Mouse (Mus musculus): Measurements from ENCODE around the gene Amh. TPM values are rescaled to one million over a fixed set of nuclear protein-coding genes. Genes with fewer than 3 reads are reported as not detected.
A peak's percentile ranks its signal among the peaks of the same experiment; 100 is the strongest.

Amh gene
- polyA plus RNA-seq, 1 experiment from 2014 or later: 0.09 TPM

GRCm38 (mm10) chr10:80802996-80803395 lies 2.0 kb upstream of the Amh start:
- H3K4me1 ChIP-seq: peaks cover 53% of the 10 kb centered on the region
- no peaks in the 10 kb centered on the region for H3K9me3 ChIP-seq
- H3K27me3 ChIP-seq (ENCODE audit: poor library complexity, severe bottlenecking): peaks cover 30% of the 10 kb centered on the region
- 83% methylated on average over 3 of the region's 3 CpGs for WGBS
- DNase-seq (ENCODE audit: extremely low spot score, low spot score): no peak
- no peak overlapping the region for H3K27ac ChIP-seq
- H3K4me3 ChIP-seq: peak overlapping the region; percentile 9; the same call in 1 of the 2 replicates
- H3K36me3 ChIP-seq (replicated peaks): peaks cover 60% of the 10 kb centered on the region

GRCm38 (mm10) chr10:80804340-80804739 lies 703 bp upstream of the Amh start:
- Histone ChIP-seq H3K27me3 (ENCODE audit: poor library complexity, severe bottlenecking) (peaks cover 43% of the 10 kb centered on the region), H3K9me3 (no peaks in the 10 kb centered on the region), H3K27ac (no peak overlapping the region), H3K36me3 (replicated peaks) (peaks cover 60% of the 10 kb centered on the region), H3K4me1 (peaks cover 64% of the 10 kb centered on the region), H3K4me3 (peak overlapping the region; percentile 3; the same call in 1 of the 2 replicates)
- 100% methylated on average over 2 of the region's 2 CpGs for WGBS
- no peak for DNase-seq (ENCODE audit: extremely low spot score, low spot score)

GRCm38 (mm10) chr10:80805322-80805721 lies 279 bp downstream of the Amh start:
- Histone ChIP-seq H3K27me3 (ENCODE audit: poor library complexity, severe bottlenecking) (peaks cover 53% of the 10 kb centered on the region), H3K4me1 (peaks cover 63% of the 10 kb centered on the region)

DNA sequence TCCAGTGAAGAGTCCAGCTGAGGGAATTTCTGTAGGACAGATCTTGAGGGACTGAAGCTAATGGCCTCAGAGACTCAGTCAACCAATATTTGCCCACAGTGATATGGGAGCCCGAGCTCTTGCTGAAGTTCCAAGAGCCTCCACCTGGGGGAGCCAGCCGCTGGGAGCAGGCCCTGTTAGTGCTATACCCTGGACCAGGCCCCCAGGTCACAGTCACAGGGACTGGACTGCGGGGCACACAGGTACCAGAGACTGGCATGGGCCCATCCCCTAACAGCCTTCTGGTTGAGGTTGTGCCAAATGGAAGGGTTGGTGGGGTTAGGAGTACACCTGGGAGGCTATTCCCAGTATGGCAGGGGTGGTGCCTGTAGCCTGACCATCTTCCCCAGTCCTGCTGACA lies 882 bp downstream of the Amh start:
- peak overlapping the region; percentile 61; the same call in 1 of the 2 replicates for H3K4me3 ChIP-seq
- H3K9me3 ChIP-seq: no peaks in the 10 kb centered on the region
- 23% methylated on average over 3 of the region's 3 CpGs for WGBS
- H3K4me1 ChIP-seq: peaks cover 60% of the 10 kb centered on the region
- no peak overlapping the region for H3K27ac ChIP-seq
- H3K36me3 ChIP-seq (replicated peaks): peaks cover 49% of the 10 kb centered on the region
- peak; percentile 77 for DNase-seq (ENCODE audit: extremely low spot score, low spot score)
- peaks cover 59% of the 10 kb centered on the region for H3K27me3 ChIP-seq (ENCODE audit: poor library complexity, severe bottlenecking)

More at GRCm38 (mm10) chr10:80805322-80805721, 279 bp downstream of the Amh start:
- no peak for DNase-seq (ENCODE audit: extremely low spot score, low spot score)
- 84% methylated on average over 5 of the region's 5 CpGs for WGBS
- H3K27ac ChIP-seq: no peak overlapping the region
- H3K9me3 ChIP-seq: no peaks in the 10 kb centered on the region
- peaks cover 55% of the 10 kb centered on the region for H3K36me3 ChIP-seq (replicated peaks)
- H3K4me3 ChIP-seq: peak overlapping the region; percentile 61

DNA sequence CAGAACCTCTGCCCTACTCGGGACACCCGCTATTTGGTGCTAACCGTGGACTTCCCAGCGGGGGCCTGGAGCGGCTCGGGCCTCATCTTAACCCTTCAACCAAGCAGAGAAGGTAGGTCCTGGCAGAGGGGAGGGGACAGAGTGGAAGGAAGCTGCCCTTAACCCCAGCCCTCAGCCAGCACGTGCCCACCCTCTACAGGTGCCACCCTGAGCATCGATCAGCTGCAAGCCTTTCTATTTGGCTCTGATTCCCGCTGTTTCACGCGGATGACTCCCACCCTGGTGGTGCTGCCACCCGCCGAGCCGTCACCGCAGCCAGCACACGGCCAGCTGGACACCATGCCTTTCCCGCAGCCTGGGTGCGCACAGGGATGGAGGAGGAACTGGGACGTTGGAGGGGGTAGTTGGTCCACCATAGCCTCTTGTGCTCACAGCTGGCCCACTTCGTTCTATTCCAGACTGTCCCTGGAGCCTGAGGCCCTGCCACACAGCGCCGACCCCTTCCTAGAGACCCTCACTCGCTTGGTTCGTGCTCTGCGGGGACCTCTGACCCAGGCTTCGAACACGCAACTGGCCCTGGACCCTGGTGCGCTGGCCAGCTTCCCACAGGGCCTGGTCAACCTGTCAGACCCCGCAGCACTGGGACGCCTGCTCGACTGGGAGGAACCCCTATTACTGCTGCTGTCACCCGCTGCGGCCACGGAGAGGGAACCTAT lies 1.5 kb downstream of the Amh start:
- 39% methylated on average over 34 of the region's 34 CpGs for WGBS
- H3K27me3 ChIP-seq (ENCODE audit: poor library complexity, severe bottlenecking): peaks cover 65% of the 10 kb centered on the region
- DNase-seq (ENCODE audit: extremely low spot score, low spot score): peak; percentile 29
- H3K27ac ChIP-seq: peak overlapping the region; percentile 85
- H3K9me3 ChIP-seq: no peaks in the 10 kb centered on the region
- peak overlapping the region; percentile 61 for H3K4me3 ChIP-seq
- peaks cover 43% of the 10 kb centered on the region for H3K36me3 ChIP-seq (replicated peaks)
- H3K4me1 ChIP-seq: peaks cover 57% of the 10 kb centered on the region

DNA sequence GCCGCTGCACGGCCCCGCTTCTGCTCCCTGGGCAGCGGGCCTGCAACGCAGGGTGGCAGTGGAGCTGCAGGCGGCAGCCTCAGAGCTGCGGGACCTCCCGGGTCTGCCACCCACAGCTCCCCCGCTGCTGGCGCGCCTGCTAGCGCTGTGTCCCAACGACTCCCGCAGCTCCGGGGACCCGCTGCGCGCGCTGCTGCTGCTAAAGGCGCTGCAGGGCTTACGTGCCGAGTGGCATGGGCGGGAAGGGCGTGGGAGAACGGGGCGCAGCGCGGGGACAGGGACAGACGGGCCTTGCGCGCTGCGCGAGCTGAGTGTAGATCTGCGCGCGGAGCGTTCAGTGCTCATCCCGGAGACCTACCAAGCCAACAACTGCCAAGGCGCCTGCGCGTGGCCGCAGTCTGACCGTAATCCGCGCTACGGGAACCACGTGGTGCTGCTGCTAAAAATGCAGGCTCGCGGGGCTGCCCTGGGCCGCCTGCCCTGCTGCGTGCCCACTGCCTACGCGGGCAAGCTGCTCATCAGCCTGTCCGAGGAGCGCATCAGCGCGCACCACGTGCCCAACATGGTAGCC lies 2.1 kb downstream of the Amh start:
- Histone ChIP-seq H3K27me3 (ENCODE audit: poor library complexity, severe bottlenecking) (peaks cover 71% of the 10 kb centered on the region), H3K4me3 (peak overlapping the region; percentile 61), H3K9me3 (no peaks in the 10 kb centered on the region), H3K4me1 (peaks cover 57% of the 10 kb centered on the region), H3K27ac (peak overlapping the region; percentile 85), H3K36me3 (replicated peaks) (peaks cover 37% of the 10 kb centered on the region)
- DNase-seq (ENCODE audit: extremely low spot score, low spot score): peak; percentile 77
- WGBS: 2% methylated on average over 58 of the region's 58 CpGs

DNA sequence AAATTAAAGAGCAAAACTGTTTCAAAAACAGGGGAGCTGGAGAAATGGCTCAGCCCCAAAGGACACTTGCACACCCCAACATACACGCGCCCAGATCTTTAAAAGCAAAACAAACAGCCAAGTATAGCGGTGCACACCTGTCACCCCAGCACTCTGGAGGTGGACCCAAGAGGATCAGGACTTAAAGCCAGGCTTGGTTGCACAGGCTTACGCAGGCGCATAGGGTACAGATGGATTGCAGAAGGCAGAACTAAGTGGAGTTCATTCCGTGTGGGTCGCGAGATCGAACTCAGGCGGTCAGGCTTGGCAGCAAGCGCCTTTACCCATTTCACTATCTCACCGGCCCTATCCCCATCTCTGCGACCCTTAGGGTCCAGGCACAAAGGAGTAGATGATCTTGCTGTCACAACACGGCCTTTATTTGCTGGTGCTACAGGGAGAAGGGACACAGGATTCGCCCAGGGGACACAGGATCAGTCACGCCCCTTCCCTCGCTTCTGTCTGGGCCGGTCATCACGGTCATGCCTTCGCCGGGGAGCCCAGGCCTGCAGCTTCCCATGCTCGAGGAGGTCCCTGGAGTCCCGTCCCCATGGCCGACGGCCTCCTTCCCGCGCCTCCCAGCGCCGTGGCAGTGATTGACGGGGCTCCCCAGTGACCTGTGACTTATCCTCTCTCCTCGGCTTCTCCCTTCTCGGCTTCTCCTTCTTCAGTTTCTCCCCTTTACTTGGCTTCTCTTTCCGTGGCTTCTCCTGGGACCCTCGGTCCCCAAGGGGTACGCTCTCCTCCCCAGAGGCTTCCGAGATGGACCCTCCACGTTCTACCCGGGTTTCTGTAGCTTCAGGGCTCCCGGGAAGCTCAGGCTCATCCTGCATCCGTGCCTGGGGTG lies 3.3 kb downstream of the Amh start:
- WGBS: 16% methylated on average over 40 of the region's 40 CpGs
- Histone ChIP-seq H3K27me3 (ENCODE audit: poor library complexity, severe bottlenecking) (peaks cover 82% of the 10 kb centered on the region), H3K4me3 (peak overlapping the region; percentile 61), H3K9me3 (no peaks in the 10 kb centered on the region), H3K36me3 (replicated peaks) (peaks cover 25% of the 10 kb centered on the region), H3K27ac (peak overlapping the region; percentile 56), H3K4me1 (peaks cover 57% of the 10 kb centered on the region)
- peak; percentile 44 for DNase-seq (ENCODE audit: extremely low spot score, low spot score)

DNA sequence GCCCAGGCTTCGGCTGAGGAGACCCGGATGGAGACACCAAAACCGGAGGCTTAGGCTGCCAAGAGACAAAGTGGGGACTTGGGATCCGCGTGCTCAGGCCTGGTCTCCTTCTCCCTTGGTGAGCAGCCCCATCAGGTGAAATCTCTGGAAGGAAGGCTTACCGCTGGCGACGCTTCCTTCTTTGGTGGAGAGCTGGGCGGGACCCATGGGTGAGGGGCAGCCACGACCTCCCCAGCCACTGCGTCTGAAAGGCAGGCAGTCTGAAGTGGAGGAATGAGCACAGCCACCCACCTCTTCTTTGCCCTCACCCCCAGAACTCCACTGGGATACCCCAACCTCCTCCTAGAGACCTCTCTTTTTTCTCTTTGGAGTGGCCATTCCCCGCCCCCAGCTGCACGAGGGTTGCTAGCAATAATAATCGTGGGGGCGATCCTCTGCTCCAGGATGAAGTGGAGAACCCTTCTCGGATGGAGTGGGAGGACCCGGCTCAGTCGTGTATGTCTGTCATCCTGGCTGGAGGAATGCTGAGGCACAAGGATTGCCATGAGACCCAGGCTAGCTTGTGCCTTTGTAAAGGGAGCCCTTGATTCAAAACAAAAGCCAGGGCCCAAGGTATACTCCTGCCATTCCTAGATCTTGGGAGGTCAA lies 4.1 kb downstream of the Amh start:
- H3K4me1 ChIP-seq: peaks cover 57% of the 10 kb centered on the region

DNA sequence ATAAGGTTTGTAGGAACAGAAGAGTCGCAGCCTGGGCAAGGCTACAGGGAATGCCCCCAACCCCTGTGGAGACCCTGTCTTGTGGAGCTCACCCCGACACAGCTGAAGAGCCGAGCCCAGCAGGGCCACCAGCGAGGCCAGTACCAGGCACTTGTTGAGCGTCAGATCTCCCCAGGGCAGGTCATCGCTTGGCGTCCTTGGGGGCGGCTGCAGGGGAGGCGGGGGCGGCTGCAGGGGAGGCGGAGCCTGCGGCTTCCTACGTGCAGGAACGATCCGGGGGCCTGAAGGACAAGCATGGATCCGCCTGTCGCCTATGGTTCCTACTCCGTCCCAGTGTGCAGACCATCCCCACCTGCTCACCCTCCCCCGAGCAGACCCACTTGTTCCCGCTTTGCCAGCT lies 5.0 kb downstream of the Amh start:
- 3% methylated on average over 20 of the region's 20 CpGs for WGBS
- Histone ChIP-seq H3K9me3 (no peaks in the 10 kb centered on the region), H3K27ac (no peak overlapping the region), H3K4me1 (peaks cover 52% of the 10 kb centered on the region), H3K36me3 (replicated peaks) (peaks cover 7% of the 10 kb centered on the region), H3K4me3 (peak overlapping the region; percentile 38), H3K27me3 (ENCODE audit: poor library complexity, severe bottlenecking) (peaks cover 84% of the 10 kb centered on the region)
- no peak for DNase-seq (ENCODE audit: extremely low spot score, low spot score)

More for the DNA sequence above, 4.1 kb downstream of the Amh start:
- H3K9me3 ChIP-seq: no peaks in the 10 kb centered on the region
- no peak for DNase-seq (ENCODE audit: extremely low spot score, low spot score)
- peak overlapping the region; percentile 61 for H3K4me3 ChIP-seq
- WGBS: 7% methylated on average over 18 of the region's 18 CpGs
- H3K27me3 ChIP-seq (ENCODE audit: poor library complexity, severe bottlenecking): peaks cover 85% of the 10 kb centered on the region
- H3K36me3 ChIP-seq (replicated peaks): peaks cover 17% of the 10 kb centered on the region
- H3K27ac ChIP-seq: peak overlapping the region; percentile 56

GRCm38 (mm10) chr10:80812391-80813041 lies 7.5 kb downstream of the Amh start:
- 0 out of 2 replicates have a peak overlapping the region, but pooled peaks have one; percentile 8 for H3K4me3 ChIP-seq
- H3K27me3 ChIP-seq (ENCODE audit: poor library complexity, severe bottlenecking): peaks cover 60% of the 10 kb centered on the region
- no peak overlapping the region for H3K27ac ChIP-seq
- peaks cover 30% of the 10 kb centered on the region for H3K4me1 ChIP-seq
- H3K9me3 ChIP-seq: no peaks in the 10 kb centered on the region
- H3K36me3 ChIP-seq (replicated peaks): no peaks in the 10 kb centered on the region
- DNase-seq (ENCODE audit: extremely low spot score, low spot score): no peak
- WGBS: 61% methylated on average over 5 of the region's 5 CpGs

DNA sequence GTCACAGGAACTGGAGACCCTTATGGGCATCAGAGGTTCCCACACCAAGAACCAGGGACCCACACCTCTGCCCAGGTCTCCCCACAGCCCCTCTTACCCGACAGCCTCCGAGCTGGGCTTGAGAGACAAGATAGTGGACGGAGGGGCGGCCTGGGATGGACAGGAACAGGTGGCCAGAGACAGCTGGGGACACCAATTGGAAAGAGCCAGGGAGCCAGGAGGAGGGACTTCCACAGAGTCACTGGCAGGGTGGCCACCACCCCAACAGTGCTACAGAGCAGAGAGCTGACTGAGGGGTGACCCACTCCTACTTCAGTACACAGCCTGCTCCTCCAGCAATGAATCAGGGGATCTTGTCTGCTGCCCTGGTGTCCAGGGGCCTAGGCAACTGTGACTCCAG lies 8.3 kb downstream of the Amh start, which contains the start of gene Jsrp1:
Gene Jsrp1, minus strand, starts transcription at position 133 of the 400 bp plus-strand sequence.
- H3K27me3 ChIP-seq (ENCODE audit: poor library complexity, severe bottlenecking): peaks cover 51% of the 10 kb centered on the region
- WGBS: 71% methylated on average over 4 of the region's 4 CpGs
- DNase-seq (ENCODE audit: extremely low spot score, low spot score): no peak

GRCm38 (mm10) chr10:80814800-80815199 lies 9.8 kb downstream of the Amh start:
- 74% methylated on average over 7 of the region's 7 CpGs for WGBS

More for the DNA sequence above, 8.3 kb downstream of the Amh start, which contains the start of gene Jsrp1:
- Histone ChIP-seq H3K4me3 (0 out of 2 replicates have a peak within 1 kb of the TSS, but pooled peaks have one; percentile 8), H3K9me3 (no peaks in the 10 kb centered on the region), H3K36me3 (replicated peaks) (no peaks in the 10 kb centered on the region), H3K4me1 (peaks cover 21% of the 10 kb centered on the region), H3K27ac (no peak within 1 kb of the TSS)

More at GRCm38 (mm10) chr10:80814800-80815199, 9.8 kb downstream of the Amh start:
- no peaks in the 10 kb centered on the region for H3K9me3 ChIP-seq
- H3K27ac ChIP-seq: no peak overlapping the region
- no peak overlapping the region for H3K4me3 ChIP-seq
- peaks cover 37% of the 10 kb centered on the region for H3K27me3 ChIP-seq (ENCODE audit: poor library complexity, severe bottlenecking)
- H3K36me3 ChIP-seq (replicated peaks): no peaks in the 10 kb centered on the region
- no peak for DNase-seq (ENCODE audit: extremely low spot score, low spot score)
- H3K4me1 ChIP-seq: peaks cover 8% of the 10 kb centered on the region
